In the genomic region with DNA sequence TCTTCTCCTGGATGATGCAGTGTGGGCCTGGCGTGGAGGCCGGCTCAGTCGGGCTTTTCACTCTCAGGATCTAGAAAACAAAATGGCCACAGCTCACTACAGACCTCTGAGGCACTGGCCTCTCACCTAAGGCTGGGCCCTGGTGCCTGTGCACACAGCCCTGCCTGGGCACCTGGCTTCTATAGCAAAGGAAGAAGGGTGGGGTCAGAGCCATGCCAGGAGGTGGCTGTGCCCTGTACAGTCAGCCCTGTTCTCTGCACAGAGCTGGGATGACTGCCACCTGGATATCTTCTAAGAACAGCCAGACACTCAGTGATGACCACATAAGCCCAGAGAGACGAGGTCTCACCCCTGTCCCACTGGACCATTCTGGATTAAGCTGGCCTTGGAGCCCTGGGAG, we compare ENCODE assay signal across 16 mouse cellular contexts.
A peak's percentile ranks its signal among the peaks of the same experiment; 100 is the strongest.
DNase-seq lines count a peak whose midpoint lies in the region; ATAC-seq and TF ChIP-seq lines count a peak whose summit lies in the region.
"Had no signal": no experiment of that assay in that cellular context is flagged by ENCODE, and none has a peak within 500 bp of the region (broad histone marks: within the 10 kb centered on the region; RNA-seq: fewer than 3 reads in every experiment).

No protein-coding gene starts in this region.

- H3K4me3 ChIP-seq in forebrain, embryonic 13.5 days = no peak overlapping the region
- no peak overlapping the region for H3K4me3 ChIP-seq in forebrain, embryonic 16.5 days (replicated peaks; ENCODE audit: low read length)
- no peak overlapping the region for H3K4me3 ChIP-seq in intestine, postnatal 0 days (ENCODE audit: low read depth, low read length)
- H3K4me3 ChIP-seq in intestine, embryonic 15.5 days (replicated peaks) = no peak overlapping the region
- no peak overlapping the region for H3K4me3 ChIP-seq in hindbrain, postnatal 0 days (ENCODE audit: low read length)
- H3K4me3 ChIP-seq: layer of hippocampus, adult 2 months; left cerebral cortex, adult 2 months; limb, embryonic 13.5 days; midbrain, embryonic 12.5 days; neural tube, embryonic 12.5 days had no signal

- H3K4me1 ChIP-seq in forebrain, embryonic 13.5 days = peaks cover 33% of the 10 kb centered on the region
- peaks cover 11% of the 10 kb centered on the region for H3K4me1 ChIP-seq in forebrain, embryonic 16.5 days (replicated peaks; ENCODE audit: control insufficient read depth, insufficient read depth, low read length)
- H3K4me1 ChIP-seq in intestine, postnatal 0 days (replicated peaks; ENCODE audit: control insufficient read depth, insufficient read depth, low read length) = no peaks in the 10 kb centered on the region
- peaks cover 6% of the 10 kb centered on the region; the same call in 1 of the 2 replicates for H3K4me1 ChIP-seq in intestine, embryonic 15.5 days (replicated peaks)
- no peaks in the 10 kb centered on the region; the same call in 1 of the 2 replicates for H3K4me1 ChIP-seq in hindbrain, postnatal 0 days (ENCODE audit: insufficient read depth, low read length)

- DNase-seq in MN1 (ENCODE audit: low spot score) = peak; percentile 29
- DNase-seq in hindbrain, postnatal 0 days (ENCODE audit: low spot score) = no peak
- DNase-seq in embryo, embryonic 9.5 days (ENCODE audit: extremely low spot score) = no peak
- DNase-seq: adrenal gland, postnatal 10 days; heart, postnatal 4 days; kidney, adult 9 months had no signal

- H3K9ac ChIP-seq in forebrain, embryonic 13.5 days = no peak overlapping the region
- no peak overlapping the region for H3K9ac ChIP-seq in forebrain, embryonic 16.5 days (replicated peaks; ENCODE audit: low read depth, low read length)
- no peak overlapping the region for H3K9ac ChIP-seq in intestine, postnatal 0 days (ENCODE audit: low read depth, low read length)
- H3K9ac ChIP-seq in intestine, embryonic 15.5 days = no peak overlapping the region
- no peak overlapping the region for H3K9ac ChIP-seq in hindbrain, postnatal 0 days (replicated peaks; ENCODE audit: low read length)
- H3K9ac ChIP-seq: limb, embryonic 13.5 days; midbrain, embryonic 12.5 days; neural tube, embryonic 12.5 days had no signal

- WGBS in forebrain, embryonic 13.5 days = 98% methylated on average over 4 of the region's 4 CpGs
- 89% methylated on average over 4 of the region's 4 CpGs for WGBS in forebrain, embryonic 16.5 days
- 88% methylated on average over 4 of the region's 4 CpGs for WGBS in intestine, postnatal 0 days
- WGBS in intestine, embryonic 15.5 days = 90% methylated on average over 4 of the region's 4 CpGs
- WGBS in hindbrain, postnatal 0 days = 88% methylated on average over 4 of the region's 4 CpGs

- no peak for TF ChIP-seq CTCF in intestine, postnatal 0 days (IDR thresholded peaks at IDR 0.05; ENCODE audit: low read depth)
- TF ChIP-seq CTCF in hindbrain, postnatal 0 days (IDR thresholded peaks at IDR 0.05; ENCODE audit: low read depth) = no peak

- H3K27me3 ChIP-seq in forebrain, embryonic 13.5 days = no peaks in the 10 kb centered on the region
- H3K27me3 ChIP-seq in forebrain, embryonic 16.5 days (replicated peaks; ENCODE audit: control insufficient read depth, insufficient read depth, low read length) = no peaks in the 10 kb centered on the region
- no peaks in the 10 kb centered on the region for H3K27me3 ChIP-seq in intestine, postnatal 0 days (replicated peaks; ENCODE audit: control insufficient read depth, insufficient read depth, low read length)
- no peaks in the 10 kb centered on the region for H3K27me3 ChIP-seq in intestine, embryonic 15.5 days (replicated peaks)
- H3K27me3 ChIP-seq in hindbrain, postnatal 0 days (ENCODE audit: insufficient read depth, low read length) = no peaks in the 10 kb centered on the region
- H3K27me3 ChIP-seq: limb, embryonic 13.5 days; midbrain, embryonic 12.5 days; neural tube, embryonic 12.5 days had no signal

- peaks cover 37% of the 10 kb centered on the region for H3K36me3 ChIP-seq in forebrain, embryonic 13.5 days (ENCODE audit: poor library complexity, severe bottlenecking)
- H3K36me3 ChIP-seq in forebrain, embryonic 16.5 days (ENCODE audit: control insufficient read depth, insufficient read depth) = peaks cover 17% of the 10 kb centered on the region
- peaks cover 13% of the 10 kb centered on the region; the same call in 1 of the 2 replicates for H3K36me3 ChIP-seq in intestine, postnatal 0 days (ENCODE audit: control insufficient read depth, insufficient read depth)
- H3K36me3 ChIP-seq in intestine, embryonic 15.5 days = no peaks in the 10 kb centered on the region
- H3K36me3 ChIP-seq in hindbrain, postnatal 0 days (ENCODE audit: insufficient read depth, low read length) = no peaks in the 10 kb centered on the region; the same call in 1 of the 2 replicates

- H3K4me2 ChIP-seq in forebrain, embryonic 13.5 days = no peak overlapping the region
- H3K4me2 ChIP-seq in forebrain, embryonic 16.5 days (ENCODE audit: low read length) = no peak overlapping the region
- no peak overlapping the region for H3K4me2 ChIP-seq in intestine, postnatal 0 days (replicated peaks; ENCODE audit: low read depth)
- no peak overlapping the region for H3K4me2 ChIP-seq in intestine, embryonic 15.5 days (replicated peaks)
- no peak overlapping the region for H3K4me2 ChIP-seq in hindbrain, postnatal 0 days (ENCODE audit: low read depth, low read length)
- H3K4me2 ChIP-seq: limb, embryonic 13.5 days; midbrain, embryonic 12.5 days; neural tube, embryonic 12.5 days had no signal

- no peak; the same call in 1 of the 2 replicates for ATAC-seq in forebrain, embryonic 13.5 days
- ATAC-seq in forebrain, embryonic 16.5 days = no peak
- ATAC-seq in intestine, postnatal 0 days = 0 out of 2 replicates have a peak, but pooled peaks have one; percentile 33
- no peak for ATAC-seq in intestine, embryonic 15.5 days
- ATAC-seq in hindbrain, postnatal 0 days = peak; percentile 36; the same call in 1 of the 2 replicates
- ATAC-seq in activated CD4-positive, CD25-positive, alpha-beta regulatory T cell, adult 4 months = no peak

- H3K9me3 ChIP-seq in forebrain, embryonic 13.5 days (replicated peaks) = no peaks in the 10 kb centered on the region
- H3K9me3 ChIP-seq in forebrain, embryonic 16.5 days (ENCODE audit: control insufficient read depth, low read length) = 0 out of 2 replicates have a peak, but pooled peaks cover under 1% of the 10 kb centered on the region
- H3K9me3 ChIP-seq in intestine, postnatal 0 days (ENCODE audit: control insufficient read depth) = no peaks in the 10 kb centered on the region
- no peaks in the 10 kb centered on the region for H3K9me3 ChIP-seq in intestine, embryonic 15.5 days
- no peaks in the 10 kb centered on the region for H3K9me3 ChIP-seq in hindbrain, postnatal 0 days (ENCODE audit: low read length)
- H3K9me3 ChIP-seq: limb, embryonic 13.5 days; midbrain, embryonic 12.5 days; neural tube, embryonic 12.5 days had no signal

- peak overlapping the region; percentile 80 for H3K27ac ChIP-seq in forebrain, embryonic 13.5 days
- no peak overlapping the region for H3K27ac ChIP-seq in forebrain, embryonic 16.5 days (ENCODE audit: low read length)
- H3K27ac ChIP-seq in intestine, postnatal 0 days (ENCODE audit: low read depth, low read length) = no peak overlapping the region
- H3K27ac ChIP-seq in intestine, embryonic 15.5 days = no peak overlapping the region
- peak overlapping the region; percentile 42; the same call in 1 of the 2 replicates for H3K27ac ChIP-seq in hindbrain, postnatal 0 days
- H3K27ac ChIP-seq: left cerebral cortex, adult 2 months; midbrain, embryonic 12.5 days; neural tube, embryonic 12.5 days had no signal

Comparison
In these comparisons a context has a peak if more than half of its experiments do, and no peak if none do; other contexts are left out.
1. ATAC-seq: peak in intestine, postnatal 0 days (single experiment) and hindbrain, postnatal 0 days (single experiment); none in forebrain, embryonic 13.5 days (single experiment), forebrain, embryonic 16.5 days (single experiment), intestine, embryonic 15.5 days (single experiment) and activated CD4-positive, CD25-positive, alpha-beta regulatory T cell, adult 4 months (single experiment).
2. H3K27ac ChIP-seq: peak in forebrain, embryonic 13.5 days (single experiment) and hindbrain, postnatal 0 days (single experiment); none in forebrain, embryonic 16.5 days (single experiment), intestine, postnatal 0 days (single experiment) and intestine, embryonic 15.5 days (single experiment).